Mouse (Mus musculus): ENCODE data around the gene Lmx1b.

The Lmx1b gene

GRCm38 (mm10) chr2:33643721-33644713, 3.7 kb upstream of the Lmx1b start:
- DNase-seq (ENCODE audit: inconsistent ontology term) = no peak

GRCm38 (mm10) chr2:33642650-33643458, 2.5 kb upstream of the Lmx1b start:
- DNase-seq (ENCODE audit: inconsistent ontology term) = peak; percentile 62

GRCm38 (mm10) chr2:33641859-33642571, 1.7 kb upstream of the Lmx1b start:
- no peak for DNase-seq (ENCODE audit: inconsistent ontology term)

GRCm38 (mm10) chr2:33640978-33641858, 907 bp upstream of the Lmx1b start:
- peak; percentile 32 for DNase-seq (ENCODE audit: inconsistent ontology term)

GRCm38 (mm10) chr2:33639301-33640170, 775 bp downstream of the Lmx1b start:
- DNase-seq (ENCODE audit: inconsistent ontology term) = no peak

GRCm38 (mm10) chr2:33638141-33638733, 2.1 kb downstream of the Lmx1b start:
- no peak for DNase-seq (ENCODE audit: inconsistent ontology term)

- DNase-seq (ENCODE audit: inconsistent ontology term) = no peak
Measured at GRCm38 (mm10) chr2:33637288-33637687, 3.0 kb downstream of the Lmx1b start.

GRCm38 (mm10) chr2:33636628-33637188, 3.6 kb downstream of the Lmx1b start:
- DNase-seq (ENCODE audit: inconsistent ontology term) = no peak

GRCm38 (mm10) chr2:33636117-33636521, 4.2 kb downstream of the Lmx1b start:
- no peak for DNase-seq (ENCODE audit: inconsistent ontology term)

GRCm38 (mm10) chr2:33635323-33636116, 4.8 kb downstream of the Lmx1b start:
- no peak for DNase-seq (ENCODE audit: inconsistent ontology term)

- no peak for DNase-seq (ENCODE audit: inconsistent ontology term)
Measured at GRCm38 (mm10) chr2:33634481-33635090, 5.7 kb downstream of the Lmx1b start.

GRCm38 (mm10) chr2:33633955-33634354, 6.4 kb downstream of the Lmx1b start:
- DNase-seq (ENCODE audit: inconsistent ontology term) = no peak

- no peak for DNase-seq (ENCODE audit: inconsistent ontology term)
Measured at GRCm38 (mm10) chr2:33633237-33633636, 7.1 kb downstream of the Lmx1b start.

GRCm38 (mm10) chr2:33632551-33633059, 7.7 kb downstream of the Lmx1b start:
- DNase-seq (ENCODE audit: inconsistent ontology term) = no peak

- peak; percentile 20 for DNase-seq (ENCODE audit: inconsistent ontology term)
Measured at GRCm38 (mm10) chr2:33631708-33632343, 8.5 kb downstream of the Lmx1b start.

- DNase-seq (ENCODE audit: inconsistent ontology term) = peak; percentile 22
Measured at GRCm38 (mm10) chr2:33631022-33631707, 9.1 kb downstream of the Lmx1b start.
